Mouse (Mus musculus) MEL (cell line): ENCODE measurements around the gene Slc6a21.
"Not testable (repeated sequence)": the region's sequence is repeated elsewhere in the genome, so short reads cannot be mapped to it uniquely, and the experiment has no call there.

Experiments used
- CTCF ChIP-seq, 3 experiments: IDR thresholded peaks in 2 of 3; conservative IDR thresholded peaks in 1 of 3; 2 replicates each; pipeline ENCODE4 v1.5.1; 2011 to 2012; ENCODE audit warnings: low read length in 3 of 3, low read depth in 2 of 3, mild to moderate bottlenecking in 2 of 3, improper control_type of control experiment in 1 of 3, inconsistent platforms in 1 of 3, mixed read lengths in 1 of 3, moderate library complexity in 1 of 3; ENCODE audit not compliant: control insufficient read depth in 1 of 3, insufficient read depth in 1 of 3, poor library complexity in 1 of 3, severe bottlenecking in 1 of 3
- HCFC1 ChIP-seq: IDR thresholded peaks from 2 replicates; pipeline ENCODE4 v1.6.1; 2012; ENCODE audit warnings: low read depth, mild to moderate bottlenecking, inconsistent platforms, low read length, improper control_type of control experiment, moderate library complexity
- MYB ChIP-seq: IDR thresholded peaks from 2 replicates; pipeline ENCODE4 v1.6.1; 2011; ENCODE audit warnings: mild to moderate bottlenecking, low read depth, low read length, improper control_type of control experiment
- POLR2A ChIP-seq, 2 experiments: IDR thresholded peaks; 2 replicates each; pipeline ENCODE4 v1.6.1; 2011 to 2012; ENCODE audit warnings: low read length in 2 of 2, mild to moderate bottlenecking in 2 of 2, control low read depth in 1 of 2, improper control_type of control experiment in 1 of 2, low read depth in 1 of 2, moderate library complexity in 1 of 2; ENCODE audit not compliant: control insufficient read depth in 1 of 2, insufficient read depth in 1 of 2, poor library complexity in 1 of 2

DNA sequence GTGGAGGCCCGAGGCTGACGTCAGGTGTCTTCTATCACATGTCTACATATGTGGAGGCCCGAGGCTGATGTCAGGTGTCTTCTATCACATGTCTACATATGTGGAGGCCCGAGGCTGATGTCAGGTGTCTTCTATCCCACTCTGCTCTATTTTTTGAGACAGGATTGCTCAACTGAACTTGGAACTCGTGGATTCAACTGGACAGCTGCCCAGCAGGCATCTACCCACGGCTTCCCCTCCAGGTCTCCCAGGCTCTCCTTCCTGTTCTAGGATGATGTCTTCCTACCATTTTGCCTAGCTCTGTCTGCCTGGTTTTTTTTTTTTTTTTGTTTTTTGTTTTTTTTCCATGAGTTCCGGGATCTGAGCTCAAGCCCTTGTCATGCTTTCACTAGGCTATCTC, 21.5 kb upstream of the Slc6a21 start:
- TF ChIP-seq POLR2A (IDR thresholded peaks at IDR 0.05; ENCODE audit: control insufficient read depth in 1 of 2, insufficient read depth in 1 of 2, low read depth in 1 of 2, low read length in 2 of 2, poor library complexity in 1 of 2); MYB; CTCF (IDR thresholded peaks at IDR 0.05 in 2 of 3, conservative IDR thresholded peaks at IDR 0.05 in 1 of 3; ENCODE audit: control insufficient read depth in 1 of 3, insufficient read depth in 1 of 3, low read depth in 2 of 3, low read length in 3 of 3, poor library complexity in 1 of 3, severe bottlenecking in 1 of 3); HCFC1: not testable (repeated sequence)
